8 mouse cellular contexts compared by ENCODE assay signal in genomic region chr7:140857550-140858505, GRCm38 (mm10). TPM values are rescaled to one million over a fixed set of nuclear protein-coding genes. Genes with fewer than 3 reads are reported as not detected.
DNase-seq lines count a peak whose midpoint lies in the region; ATAC-seq and TF ChIP-seq lines count a peak whose summit lies in the region.

TSS of gene Bet1l (minus strand) at chr7:140857577.

- TF ChIP-seq EP300 in heart, postnatal 0 days (IDR thresholded peaks at IDR 0.05; ENCODE audit: low read depth), result no peak

- H3K79me2 ChIP-seq in myocyte (ENCODE audit: control insufficient read depth, insufficient read depth), result peaks cover 61% of the 10 kb centered on the region

- peak within 1 kb of the TSS; percentile 93 for H3K9ac ChIP-seq in kidney, embryonic 16.5 days (replicated peaks; ENCODE audit: low read length)
- peak within 1 kb of the TSS; percentile 96 for H3K9ac ChIP-seq in heart, postnatal 0 days (replicated peaks; ENCODE audit: low read depth, low read length)

- 31% methylated on average over 40 of the region's 40 CpGs for WGBS in kidney, embryonic 16.5 days
- 26% methylated on average over 40 of the region's 40 CpGs for WGBS in heart, postnatal 0 days

- H3K27me3 ChIP-seq in kidney, embryonic 16.5 days (ENCODE audit: insufficient read depth, low read length), result no peaks in the 10 kb centered on the region
- H3K27me3 ChIP-seq in heart, postnatal 0 days (ENCODE audit: control insufficient read depth, insufficient read depth, low read length), result no peaks in the 10 kb centered on the region
- H3K27me3 ChIP-seq in myocyte (ENCODE audit: control insufficient read depth, insufficient read depth, insufficient read length), result no peaks in the 10 kb centered on the region

- H3K4me2 ChIP-seq in kidney, embryonic 16.5 days (replicated peaks; ENCODE audit: low read depth, low read length), result peak within 1 kb of the TSS; percentile 99
- H3K4me2 ChIP-seq in heart, postnatal 0 days (ENCODE audit: low read depth, low read length), result peak within 1 kb of the TSS; percentile 80
- peak within 1 kb of the TSS; percentile 86 for H3K4me2 ChIP-seq in myocyte (ENCODE audit: low read depth)

- peaks cover 20% of the 10 kb centered on the region for H3K4me1 ChIP-seq in kidney, embryonic 16.5 days (ENCODE audit: insufficient read depth, low read length)
- peaks cover 20% of the 10 kb centered on the region for H3K4me1 ChIP-seq in heart, postnatal 0 days (ENCODE audit: control insufficient read depth, insufficient read depth)

- no peaks in the 10 kb centered on the region for H3K9me3 ChIP-seq in kidney, embryonic 16.5 days (ENCODE audit: low read length)
- no peaks in the 10 kb centered on the region for H3K9me3 ChIP-seq in heart, postnatal 0 days (replicated peaks; ENCODE audit: control insufficient read depth, low read length)

- no peak for TF ChIP-seq CTCF in heart, postnatal 0 days (IDR thresholded peaks at IDR 0.05; ENCODE audit: low read depth)

- no peak for DNase-seq in kidney, postnatal 36 days
- peak; percentile 56 for DNase-seq in MN1 (ENCODE audit: low spot score)
- DNase-seq in cerebellum, postnatal 36 days, result peak; percentile 17 to 21
- DNase-seq in heart, postnatal 0 days (ENCODE audit: low spot score), result no peak
- peak; percentile 35 to 40 for DNase-seq in left cerebral cortex, postnatal 36 days (ENCODE audit: low spot score in 2 of 2)
- DNase-seq in frontal cortex, postnatal 25 days (ENCODE audit: low spot score in 2 of 2), result no peak

- intact Hi-C loops in left cerebral cortex, postnatal 36 days (cut with DNase I), result loop anchor here (1.0 to 5.0 kb wide), 2 partner anchors 24 to 204 kb away; partner anchors contain the start of genes B4galnt4 and Sirt3

- ATAC-seq in kidney, embryonic 16.5 days (ENCODE audit: low FRiP score, low TSS enrichment), result peak; percentile 39; the same call in 1 of the 2 replicates
- peak; percentile 8; the same call in 1 of the 2 replicates for ATAC-seq in heart, postnatal 0 days (ENCODE audit: insufficient read depth, low read depth)

- H3K36me3 ChIP-seq in kidney, embryonic 16.5 days (ENCODE audit: insufficient read depth, low read length), result peaks cover 58% of the 10 kb centered on the region
- H3K36me3 ChIP-seq in heart, postnatal 0 days (replicated peaks; ENCODE audit: control insufficient read depth, insufficient read depth, low read length), result peaks cover 62% of the 10 kb centered on the region
- peaks cover 29% of the 10 kb centered on the region for H3K36me3 ChIP-seq in myocyte (ENCODE audit: control insufficient read depth, insufficient read depth)

- peak within 1 kb of the TSS; percentile 91 for H3K27ac ChIP-seq in kidney, embryonic 16.5 days (ENCODE audit: low read length)
- peak within 1 kb of the TSS; percentile 92 for H3K27ac ChIP-seq in heart, postnatal 0 days (ENCODE audit: low read depth)

- H3ac ChIP-seq in myocyte (ENCODE audit: control insufficient read depth, insufficient read length), result peak within 1 kb of the TSS; percentile 39

- no peak for TF ChIP-seq POLR2A in myocyte (IDR thresholded peaks at IDR 0.05; ENCODE audit: insufficient read length, low read depth)

- H3K4me3 ChIP-seq in kidney, embryonic 16.5 days (ENCODE audit: low read length), result peak within 1 kb of the TSS; percentile 92
- peak within 1 kb of the TSS; percentile 91 for H3K4me3 ChIP-seq in heart, postnatal 0 days (ENCODE audit: low read depth, low read length)
- H3K4me3 ChIP-seq in myocyte, result peak within 1 kb of the TSS; percentile 97

TF ChIP-seq in myocyte, 11 proteins besides CTCF, POLR2A, EP300 and RAD21:
- TF ChIP-seq MYOD1 (IDR thresholded peaks at IDR 0.05; ENCODE audit: control insufficient read depth in 1 of 3, insufficient read length in 2 of 3, low read depth in 2 of 3) (peak in 1 of 3 experiments; percentile 32), MYOG (IDR thresholded peaks at IDR 0.05; ENCODE audit: control insufficient read depth in 1 of 3, insufficient read depth in 1 of 3, insufficient read length in 2 of 3, low read depth in 2 of 3) (no peak), TCF12 (IDR thresholded peaks at IDR 0.05; ENCODE audit: insufficient read depth, poor library complexity, severe bottlenecking) (no peak)

RNA-seq across cellular contexts. Expression of gene Bet1l, which starts in this region (rescaled TPM):
- 41.7 and 42.1 TPM in 2 replicates for polyA plus RNA-seq in kidney, embryonic 16.5 days (2015; fragmentation: Nextera tagmentation; extraction: Ambion mirVana)
- total RNA-seq in heart, postnatal 0 days (2014; rRNA removed; ENCODE audit: low replicate concordance), result 13.9 and 14.8 TPM in 2 replicates
- 29.6 and 32.0 TPM in 2 replicates for polyA plus RNA-seq in heart, postnatal 0 days (2015; fragmentation: Nextera tagmentation; extraction: Ambion mirVana)
- 10 to 100 TPM; 22.5 to 27.3 TPM for total RNA-seq in left cerebral cortex, postnatal 36 days (2021)
- polyA plus RNA-seq in myocyte (2012; fragmentation: generic; extraction: Trizol), result 25.8 TPM

Comparison
In these comparisons a context has a peak if more than half of its experiments do, and no peak if none do; other contexts are left out.
1. DNase-seq: peak in MN1 (single experiment), cerebellum, postnatal 36 days (2 of 2) and left cerebral cortex, postnatal 36 days (2 of 2); none in kidney, postnatal 36 days (0 of 2), heart, postnatal 0 days (single experiment) and frontal cortex, postnatal 25 days (0 of 2).
2. Peak in every context shown above with its lines, with median percentiles within 50 percentile points of each other: H3K4me2 ChIP-seq and H3K4me3 ChIP-seq.